Mouse (Mus musculus) liver, postnatal 0 days (tissue): Measurements from ENCODE around the gene Gsk3b. TPM values are rescaled to one million over a fixed set of nuclear protein-coding genes. Genes with fewer than 3 reads are reported as not detected.

ENCODE experiments used
- ATAC-seq: fragments of 200-750 bp; cut with Nextera tagmentation; 2 replicates; pipeline ENCODE4 v1.8.0; 2017; ENCODE audit warnings: mild to moderate bottlenecking, moderate library complexity
- DNase-seq: peaks from one replicate; pipeline ENCODE4 v3.0.0-alpha.2; 2016
- H3K27ac ChIP-seq: fragments of 300-500 bp; sonication (generic); 2 replicates; pipeline ENCODE4 v1.5.1; 2014; ENCODE audit warnings: antibody characterized with exemption, moderate library complexity, mild to moderate bottlenecking, low read depth
- H3K27me3 ChIP-seq: fragments of 300-500 bp; sonication (generic); 2 replicates; pipeline ENCODE4 v1.6.1; 2014; ENCODE audit warnings: low read length, control low read depth, mixed read lengths; ENCODE audit not compliant: insufficient read depth
- H3K36me3 ChIP-seq: fragments of 300-500 bp; sonication (generic); replicated peaks from 2 replicates; pipeline ENCODE4 v1.6.1; 2014; ENCODE audit warnings: mild to moderate bottlenecking, control low read depth, low read length, moderate library complexity, mixed read lengths; ENCODE audit not compliant: insufficient read depth
- H3K4me1 ChIP-seq: fragments of 300-500 bp; sonication (generic); 2 replicates; pipeline ENCODE4 v1.6.1; 2014; ENCODE audit warnings: antibody characterized with exemption, mild to moderate bottlenecking, control low read depth; ENCODE audit not compliant: insufficient read depth
- H3K4me2 ChIP-seq: fragments of 300-500 bp; sonication (generic); 2 replicates; pipeline ENCODE4 v1.6.1; 2014; ENCODE audit warnings: low read depth, mild to moderate bottlenecking, low read length, moderate library complexity, mixed read lengths
- H3K4me3 ChIP-seq: fragments of 300-500 bp; sonication (generic); 2 replicates; pipeline ENCODE4 v1.5.1; 2014; ENCODE audit warnings: low read depth, low read length
- H3K9ac ChIP-seq: fragments of 300-500 bp; sonication (generic); replicated peaks from 2 replicates; pipeline ENCODE4 v1.6.1; 2014; ENCODE audit warnings: mild to moderate bottlenecking, moderate library complexity
- H3K9me3 ChIP-seq: fragments of 300-500 bp; sonication (generic); 2 replicates; pipeline ENCODE4 v1.6.1; 2016; ENCODE audit warnings: mild to moderate bottlenecking, control low read depth, low read length, mixed read lengths
- CTCF ChIP-seq: sonication (generic); IDR thresholded peaks from 2 replicates; pipeline ENCODE4 v1.5.1; 2016; ENCODE audit warnings: antibody characterized with exemption, low read depth
- EP300 ChIP-seq: IDR thresholded peaks from 2 replicates; pipeline ENCODE4 v1.6.1; 2016; ENCODE audit warnings: antibody characterized with exemption, low read depth, mild to moderate bottlenecking
- whole genome bisulfite sequencing: fragments of 180-500 bp; shearing (Covaris S2); extraction: QIAGEN DNeasy Blood & Tissue Kit; methylation state at CpG from one replicate; pipeline ENCODE4 v1.1.7; 2014; ENCODE audit not compliant: insufficient replicate concordance; 5-methylcytosine and 5-hydroxymethylcytosine counted together
- polyA plus RNA-seq: library from polyadenylated mRNA; unstranded; fragments of >200 nt; fragmentation: Nextera tagmentation; extraction: Ambion mirVana; gene quantifications from 2 replicates; pipeline ENCODE4 v1.2.1, GENCODE M21; 2015

Gene Gsk3b
- polyA plus RNA-seq, 1 experiment from 2014 or later: 10.8 TPM

- no peak for ATAC-seq
These were observed 161.7 kb downstream of the Gsk3b start for GRCm38 (mm10) chr16:38250467-38250866.

DNA sequence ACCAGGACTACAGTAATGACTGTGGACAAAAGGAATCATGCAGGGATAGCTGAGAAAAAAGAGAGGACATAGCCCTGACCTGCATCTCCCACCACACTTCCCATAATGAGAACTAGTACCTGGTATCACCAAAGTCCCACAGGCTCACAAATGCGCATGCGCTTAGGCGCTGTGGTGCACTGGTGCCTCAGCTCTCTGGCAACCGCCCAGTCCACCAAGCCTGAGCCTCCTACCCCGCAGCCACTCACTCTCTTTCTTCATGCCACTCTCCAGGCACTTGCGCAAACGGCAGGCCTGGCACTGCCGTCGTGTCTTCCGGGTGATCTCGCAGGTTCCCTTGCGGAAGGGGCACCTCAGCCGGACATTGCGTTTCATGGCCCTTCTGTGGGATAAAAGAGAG is 165.2 kb downstream of the Gsk3b start:
- Histone ChIP-seq H3K4me2 (no peak overlapping the region), H3K36me3 (peaks cover 8% of the 10 kb centered on the region; the same call in 1 of the 2 replicates), H3K4me3 (no peak overlapping the region), H3K27me3 (no peaks in the 10 kb centered on the region), H3K9ac (no peak overlapping the region), H3K4me1 (no peaks in the 10 kb centered on the region), H3K27ac (no peak overlapping the region), H3K9me3 (no peaks in the 10 kb centered on the region)
- TF ChIP-seq EP300 (no peak), CTCF (no peak)
- WGBS: 73% methylated on average over 14 of the region's 14 CpGs
- DNase-seq (no peak), ATAC-seq (no peak)

More at GRCm38 (mm10) chr16:38250467-38250866, 161.7 kb downstream of the Gsk3b start:
- Histone ChIP-seq H3K27me3 (no peaks in the 10 kb centered on the region), H3K9me3 (no peaks in the 10 kb centered on the region), H3K4me2 (no peak overlapping the region), H3K4me3 (no peak overlapping the region), H3K27ac (no peak overlapping the region), H3K4me1 (no peaks in the 10 kb centered on the region), H3K9ac (no peak overlapping the region), H3K36me3 (peaks cover 8% of the 10 kb centered on the region; the same call in 1 of the 2 replicates)
- 89% methylated on average over 6 of the region's 6 CpGs for WGBS
- TF ChIP-seq EP300 (no peak), CTCF (no peak)
- DNase-seq: no peak

- 78% methylated on average over 4 of the region's 4 CpGs for WGBS
- DNase-seq: no peak
- no peak for ATAC-seq
These were observed 166.3 kb downstream of the Gsk3b start for GRCm38 (mm10) chr16:38255107-38255506.

GRCm38 (mm10) chr16:38255927-38256326 is 167.1 kb downstream of the Gsk3b start:
- no peak overlapping the region for H3K4me2 ChIP-seq
- WGBS: 78% methylated on average over 9 of the region's 9 CpGs
- TF ChIP-seq CTCF (no peak), EP300 (no peak)
- H3K4me1 ChIP-seq: no peaks in the 10 kb centered on the region
- H3K9me3 ChIP-seq: no peaks in the 10 kb centered on the region
- DNase-seq (no peak), ATAC-seq (no peak)
- no peak overlapping the region for H3K27ac ChIP-seq
- no peak overlapping the region for H3K9ac ChIP-seq
- H3K4me3 ChIP-seq: no peak overlapping the region
- no peaks in the 10 kb centered on the region for H3K27me3 ChIP-seq
- H3K36me3 ChIP-seq: peaks cover 6% of the 10 kb centered on the region; the same call in 1 of the 2 replicates

More at GRCm38 (mm10) chr16:38255107-38255506, 166.3 kb downstream of the Gsk3b start:
- Histone ChIP-seq H3K27ac (no peak overlapping the region), H3K9ac (no peak overlapping the region), H3K27me3 (no peaks in the 10 kb centered on the region), H3K36me3 (peaks cover 8% of the 10 kb centered on the region; the same call in 1 of the 2 replicates), H3K4me1 (no peaks in the 10 kb centered on the region), H3K4me2 (no peak overlapping the region), H3K9me3 (no peaks in the 10 kb centered on the region), H3K4me3 (no peak overlapping the region)
- TF ChIP-seq EP300 (no peak), CTCF (peak; percentile 20; the same call in 1 of the 2 replicates)

- H3K27ac ChIP-seq: no peak overlapping the region
- H3K9ac ChIP-seq: no peak overlapping the region
- 49% methylated on average over 3 of the region's 3 CpGs for WGBS
- ATAC-seq (no peak), DNase-seq (no peak)
- no peaks in the 10 kb centered on the region for H3K36me3 ChIP-seq
- TF ChIP-seq CTCF (no peak), EP300 (no peak)
- no peak overlapping the region for H3K4me2 ChIP-seq
- H3K9me3 ChIP-seq: no peaks in the 10 kb centered on the region
- no peaks in the 10 kb centered on the region for H3K27me3 ChIP-seq
- H3K4me1 ChIP-seq: no peaks in the 10 kb centered on the region
- no peak overlapping the region for H3K4me3 ChIP-seq
These were observed 182.8 kb downstream of the Gsk3b start for GRCm38 (mm10) chr16:38271601-38272000.

GRCm38 (mm10) chr16:38272483-38272882 is 183.7 kb downstream of the Gsk3b start:
- ATAC-seq (no peak), DNase-seq (no peak)
- H3K4me1 ChIP-seq: no peaks in the 10 kb centered on the region
- H3K4me3 ChIP-seq: no peak overlapping the region
- H3K36me3 ChIP-seq: no peaks in the 10 kb centered on the region
- TF ChIP-seq EP300: no peak
- TF ChIP-seq CTCF: no peak
- H3K4me2 ChIP-seq: no peak overlapping the region
- no peak overlapping the region for H3K9ac ChIP-seq
- no peaks in the 10 kb centered on the region for H3K9me3 ChIP-seq
- H3K27me3 ChIP-seq: no peaks in the 10 kb centered on the region
- 75% methylated on average over 5 of the region's 5 CpGs for WGBS
- H3K27ac ChIP-seq: no peak overlapping the region

DNA sequence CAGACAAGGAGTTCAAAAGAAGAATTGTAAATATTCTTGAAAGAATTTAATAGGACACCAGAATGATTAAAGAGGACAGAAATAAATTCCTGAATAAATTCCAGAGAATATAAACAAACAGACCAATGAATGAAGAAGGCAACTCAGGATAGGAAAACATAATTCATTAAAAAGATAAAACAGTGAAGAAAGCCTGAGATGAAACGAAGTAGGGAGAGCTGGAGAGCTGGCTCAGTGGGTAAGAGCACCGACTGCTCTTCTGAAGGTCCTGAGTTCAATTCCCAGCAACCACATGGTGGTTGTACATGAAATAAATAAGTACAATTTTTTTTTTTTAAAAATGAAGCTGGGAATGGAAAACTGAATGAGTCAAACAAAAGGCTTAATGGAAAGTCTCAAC is 185.9 kb downstream of the Gsk3b start:
- Histone ChIP-seq H3K4me2 (no peak overlapping the region), H3K4me1 (no peaks in the 10 kb centered on the region), H3K4me3 (no peak overlapping the region), H3K27ac (no peak overlapping the region), H3K9me3 (no peaks in the 10 kb centered on the region), H3K36me3 (no peaks in the 10 kb centered on the region), H3K27me3 (no peaks in the 10 kb centered on the region), H3K9ac (no peak overlapping the region)
- ATAC-seq: no peak
- WGBS: 71% methylated on average over 2 of the region's 2 CpGs
- TF ChIP-seq EP300 (no peak), CTCF (no peak)
- DNase-seq: no peak
